ENCODE assay signal across 34 mouse cellular contexts in genomic region chr2:38064266-38064665, GRCm38 (mm10).
"Had no signal": no experiment of that assay in that cellular context is flagged by ENCODE, and none has a peak within 500 bp of the region (broad histone marks: within the 10 kb centered on the region; RNA-seq: fewer than 3 reads in every experiment).

No protein-coding gene starts in this region.

- ATAC-seq: hindbrain, embryonic 16.5 days; hindbrain, postnatal 0 days; inflammation-experienced regulatory T-cells, adult 6 months; intestine, embryonic 15.5 days; intestine, embryonic 16.5 days; intestine, postnatal 0 days had no signal

- H3K4me2 ChIP-seq: heart, embryonic 11.5 days; heart, embryonic 12.5 days; heart, embryonic 13.5 days; heart, embryonic 15.5 days; hindbrain, embryonic 12.5 days; hindbrain, embryonic 13.5 days; hindbrain, embryonic 14.5 days; hindbrain, embryonic 15.5 days; intestine, embryonic 15.5 days; kidney, embryonic 15.5 days had no signal

- DNase-seq: heart, postnatal 10 days; heart, postnatal 14 days; heart, postnatal 36 days; heart, postnatal 4 days; kidney, adult 11 months; kidney, adult 18-20 months; kidney, adult 2 months; kidney, adult 8-10 months; kidney, adult 9 months; kidney, postnatal 10 days; kidney, postnatal 14 days; kidney, postnatal 25 days; kidney, postnatal 36 days; kidney, postnatal 4 days; layer of hippocampus, adult 9-11 months had no signal

- H3K4me3 ChIP-seq: heart, embryonic 10.5 days; heart, embryonic 12.5 days; heart, embryonic 13.5 days; heart, embryonic 15.5 days; hindbrain, embryonic 10.5 days; hindbrain, embryonic 12.5 days; hindbrain, embryonic 13.5 days; hindbrain, embryonic 15.5 days; intestine, embryonic 15.5 days; kidney, embryonic 15.5 days; layer of hippocampus, adult 2 months; left cerebral cortex, adult 2 months had no signal

- H3K36me3 ChIP-seq: heart, embryonic 10.5 days; heart, embryonic 12.5 days; heart, embryonic 13.5 days; heart, embryonic 15.5 days; hindbrain, embryonic 10.5 days; hindbrain, embryonic 12.5 days; hindbrain, embryonic 13.5 days; hindbrain, embryonic 15.5 days; intestine, embryonic 15.5 days; kidney, embryonic 15.5 days had no signal

- H3K27me3 ChIP-seq: heart, embryonic 12.5 days; heart, embryonic 13.5 days; heart, embryonic 15.5 days; hindbrain, embryonic 12.5 days; hindbrain, embryonic 13.5 days; hindbrain, embryonic 15.5 days; intestine, embryonic 15.5 days had no signal
